Mouse (Mus musculus) limb, embryonic 11.5 days (tissue): ENCODE measurements around the gene Tmem184b. TPM values are rescaled to one million over a fixed set of nuclear protein-coding genes. Genes with fewer than 3 reads are reported as not detected.

Source experiments
- ATAC-seq: fragments of 200-750 bp; cut with Nextera tagmentation; 2 replicates; pipeline ENCODE4 v1.8.0; 2017; ENCODE audit warnings: low read depth; ENCODE audit not compliant: insufficient number of reproducible peaks, low FRiP score, low TSS enrichment
- DNase-seq: peaks from one replicate; pipeline ENCODE4 v3.0.0-alpha.2; 2015; ENCODE audit warnings: low spot score
- H3K27ac ChIP-seq: fragments of 300-500 bp; sonication (generic); replicated peaks from 2 replicates; pipeline ENCODE4 v1.5.1; 2014; ENCODE audit warnings: low read depth, mild to moderate bottlenecking, low read length
- H3K27me3 ChIP-seq: fragments of 300-500 bp; sonication (generic); 2 replicates; pipeline ENCODE4 v1.6.1; 2014; ENCODE audit warnings: mild to moderate bottlenecking, low read length, mixed read lengths; ENCODE audit not compliant: control insufficient read depth, insufficient read depth
- H3K36me3 ChIP-seq: fragments of 300-500 bp; sonication (generic); 2 replicates; pipeline ENCODE4 v1.6.1; 2014; ENCODE audit warnings: mild to moderate bottlenecking, low read length, moderate library complexity, mixed read lengths; ENCODE audit not compliant: control insufficient read depth, insufficient read depth
- H3K4me1 ChIP-seq: fragments of 300-500 bp; sonication (generic); 2 replicates; pipeline ENCODE4 v1.6.1; 2014; ENCODE audit warnings: low read length, mixed read lengths; ENCODE audit not compliant: control insufficient read depth, insufficient read depth
- H3K4me2 ChIP-seq: fragments of 300-500 bp; sonication (generic); 2 replicates; pipeline ENCODE4 v1.6.1; 2014; ENCODE audit warnings: low read depth, mild to moderate bottlenecking, moderate library complexity; ENCODE audit not compliant: severe bottlenecking
- H3K4me3 ChIP-seq: fragments of 300-500 bp; sonication (generic); 2 replicates; pipeline ENCODE4 v1.5.1; 2014; ENCODE audit warnings: low read depth, low read length
- H3K9ac ChIP-seq: fragments of 300-500 bp; sonication (generic); 2 replicates; pipeline ENCODE4 v1.6.1; 2014; ENCODE audit warnings: mild to moderate bottlenecking, low read length
- H3K9me3 ChIP-seq: fragments of 300-500 bp; sonication (generic); 2 replicates; pipeline ENCODE4 v1.6.1; 2016; ENCODE audit warnings: low read length; ENCODE audit not compliant: control insufficient read depth
- WGBS: fragments of 180-500 bp; shearing (Covaris S2); extraction: QIAGEN DNeasy Blood & Tissue Kit; methylation state at CpG from one replicate; pipeline ENCODE4 v1.1.7; 2014; 5-methylcytosine and 5-hydroxymethylcytosine counted together
- polyA plus RNA-seq: library from polyadenylated mRNA; unstranded; fragments of >200 nt; fragmentation: Nextera tagmentation; extraction: Ambion mirVana; gene quantifications from 2 replicates; pipeline ENCODE4 v1.2.1, GENCODE M21; 2014

The Tmem184b gene
- polyA plus RNA-seq, 1 experiment from 2014 or later, result 50.4 TPM

DNA sequence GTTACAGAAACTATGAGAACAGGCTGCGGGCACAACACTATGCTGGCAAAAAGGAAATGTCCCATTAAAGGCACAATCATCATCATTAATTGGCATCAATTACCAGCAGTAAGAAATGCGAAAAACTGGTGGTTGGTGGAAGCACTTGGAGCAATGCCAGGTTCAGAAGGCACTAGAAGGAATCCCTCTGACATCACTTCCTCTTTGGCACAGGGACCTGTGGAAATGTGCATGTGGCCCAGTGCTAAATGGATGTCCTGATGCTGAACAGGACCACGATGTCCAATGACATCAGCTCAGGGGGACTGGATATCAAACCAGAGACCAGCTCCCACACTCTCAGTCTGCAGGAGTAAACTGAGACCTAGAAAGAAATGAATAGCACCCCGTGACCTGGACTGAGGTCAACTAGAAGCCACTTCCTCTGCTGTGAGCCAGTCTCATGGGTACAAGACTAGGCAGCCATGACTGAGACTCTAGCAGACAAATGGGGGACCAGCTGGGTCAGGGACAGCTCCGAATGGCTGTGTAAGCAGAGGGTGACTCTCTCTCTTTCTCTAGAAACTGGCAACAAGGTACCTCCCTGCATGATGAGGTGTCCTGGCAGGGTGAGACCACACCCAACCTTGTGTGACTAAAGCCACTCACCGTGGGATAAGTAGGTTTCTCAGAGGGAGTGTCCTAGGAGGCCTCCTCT, 60.6 kb downstream of the Tmem184b start:
- Histone ChIP-seq H3K27me3 (no peaks in the 10 kb centered on the region), H3K9ac (no peak overlapping the region), H3K4me1 (no peaks in the 10 kb centered on the region), H3K36me3 (no peaks in the 10 kb centered on the region), H3K27ac (no peak overlapping the region), H3K4me3 (no peak overlapping the region), H3K9me3 (no peaks in the 10 kb centered on the region), H3K4me2 (no peak overlapping the region)
- DNase-seq (no peak), ATAC-seq (no peak)
- WGBS, result 80% methylated on average over 6 of the region's 6 CpGs

DNA sequence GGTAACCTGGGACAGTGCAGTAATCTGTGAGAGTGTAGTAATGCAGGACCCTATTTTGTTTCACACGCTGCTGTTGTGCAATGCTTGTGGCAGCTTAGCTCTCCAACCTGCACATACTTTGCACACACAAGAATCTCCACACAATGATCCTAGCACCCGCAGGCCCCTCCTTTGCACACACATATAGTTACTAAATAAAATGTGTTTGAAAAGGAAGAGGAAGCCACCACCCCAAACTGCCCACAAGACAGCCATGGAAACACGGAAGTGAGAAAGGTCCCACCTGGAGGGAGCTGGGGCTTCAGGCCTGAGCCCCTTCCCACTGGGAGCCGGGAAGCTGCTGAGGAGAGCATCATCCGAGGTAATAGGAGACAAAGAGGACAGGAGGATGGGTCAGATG, 64.4 kb downstream of the Tmem184b start:
- Histone ChIP-seq H3K4me3 (no peak overlapping the region), H3K27me3 (no peaks in the 10 kb centered on the region), H3K4me1 (0 out of 2 replicates have a peak, but pooled peaks cover 4% of the 10 kb centered on the region), H3K9me3 (no peaks in the 10 kb centered on the region), H3K27ac (no peak overlapping the region), H3K4me2 (no peak overlapping the region), H3K9ac (no peak overlapping the region), H3K36me3 (no peaks in the 10 kb centered on the region)
- ATAC-seq, result no peak
- DNase-seq, result no peak
- WGBS, result 79% methylated on average over 5 of the region's 5 CpGs

DNA sequence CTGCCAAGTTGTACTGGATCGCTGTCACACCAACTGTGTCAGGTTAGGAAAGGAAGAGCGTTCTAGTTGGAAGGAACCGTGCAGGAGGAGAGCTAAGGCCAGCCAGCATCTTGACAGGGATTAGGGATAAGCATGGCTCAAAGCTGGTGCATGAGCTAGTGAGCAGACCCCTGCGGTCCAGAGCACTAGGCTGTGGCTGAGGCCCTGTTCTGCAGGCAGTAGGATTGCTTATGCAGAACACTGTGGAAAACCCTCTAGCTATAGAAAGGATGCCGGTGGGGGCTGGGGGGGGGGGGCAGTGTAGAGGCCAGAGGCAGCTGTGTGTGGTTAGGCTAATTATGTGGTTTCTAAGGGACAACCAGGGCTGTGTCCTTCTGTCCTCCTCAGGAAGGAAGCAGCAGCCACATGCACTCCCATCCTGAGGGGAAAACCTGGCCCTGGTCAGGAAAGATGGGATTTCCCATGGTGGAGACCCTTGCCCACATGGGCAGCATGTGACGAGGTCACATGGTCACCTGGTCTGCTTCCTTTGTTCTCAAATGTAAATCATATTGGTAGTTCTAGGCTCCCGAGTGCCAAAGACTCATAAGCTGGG, 68.2 kb downstream of the Tmem184b start:
- H3K4me2 ChIP-seq, result no peak overlapping the region
- ATAC-seq (no peak), DNase-seq (no peak)
- H3K9me3 ChIP-seq, result no peaks in the 10 kb centered on the region
- no peaks in the 10 kb centered on the region for H3K36me3 ChIP-seq
- H3K27ac ChIP-seq, result no peak overlapping the region
- no peak overlapping the region for H3K4me3 ChIP-seq
- 64% methylated on average over 7 of the region's 7 CpGs for WGBS
- 0 out of 2 replicates have a peak, but pooled peaks cover 4% of the 10 kb centered on the region for H3K4me1 ChIP-seq
- no peak overlapping the region for H3K9ac ChIP-seq
- no peaks in the 10 kb centered on the region for H3K27me3 ChIP-seq

DNA sequence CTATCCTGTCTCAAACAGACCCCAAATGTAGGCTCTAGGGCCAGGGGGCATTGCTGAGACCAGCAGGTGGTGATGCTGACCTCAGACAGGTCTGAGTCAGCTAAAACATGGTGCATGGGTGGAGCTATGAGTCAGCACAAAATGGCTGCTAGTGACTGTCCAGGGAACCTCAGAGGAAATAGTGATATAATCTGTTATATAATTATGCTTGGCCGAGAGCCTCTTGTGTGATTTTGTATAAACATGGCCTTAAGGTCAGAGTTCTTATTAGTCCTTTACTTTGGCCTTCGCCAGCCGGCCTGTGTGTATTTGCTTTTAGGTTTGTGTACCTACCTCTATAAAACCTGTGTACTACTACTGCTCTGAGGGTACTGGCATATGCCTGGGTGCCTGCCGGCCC, 70.0 kb downstream of the Tmem184b start:
- no peak overlapping the region for H3K27ac ChIP-seq
- DNase-seq (no peak), ATAC-seq (no peak)
- H3K4me1 ChIP-seq, result 0 out of 2 replicates have a peak, but pooled peaks cover 4% of the 10 kb centered on the region
- H3K9ac ChIP-seq, result no peak overlapping the region
- no peak overlapping the region for H3K4me2 ChIP-seq
- no peaks in the 10 kb centered on the region for H3K9me3 ChIP-seq
- H3K4me3 ChIP-seq, result no peak overlapping the region
- H3K36me3 ChIP-seq, result no peaks in the 10 kb centered on the region
- H3K27me3 ChIP-seq, result no peaks in the 10 kb centered on the region
- WGBS, result 74% methylated on average over 4 of the region's 4 CpGs

DNA sequence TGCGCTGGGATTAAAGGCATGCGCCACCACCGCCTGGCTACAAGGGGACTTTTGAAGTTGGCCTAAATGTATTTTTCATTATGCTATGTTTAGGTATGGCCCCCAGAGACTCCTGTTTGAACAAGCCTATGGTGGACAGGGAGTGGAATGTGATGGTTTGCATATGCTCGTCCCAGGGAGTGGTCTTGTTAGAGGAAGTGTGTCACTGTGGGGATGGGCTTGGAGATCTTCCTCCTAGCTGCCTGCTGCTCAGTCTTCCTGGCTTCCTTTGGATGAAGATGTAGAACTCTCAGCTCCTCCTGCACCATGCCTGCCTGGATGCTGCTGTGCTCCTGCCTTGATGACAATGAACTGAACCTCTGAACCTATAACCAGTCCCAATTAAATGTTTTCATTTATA, 72.8 kb downstream of the Tmem184b start:
- Histone ChIP-seq H3K9me3 (no peaks in the 10 kb centered on the region), H3K4me2 (no peak overlapping the region), H3K4me1 (peaks cover 10% of the 10 kb centered on the region; the same call in 1 of the 2 replicates), H3K9ac (no peak overlapping the region), H3K27ac (no peak overlapping the region), H3K27me3 (no peaks in the 10 kb centered on the region), H3K36me3 (no peaks in the 10 kb centered on the region), H3K4me3 (no peak overlapping the region)
- DNase-seq, result no peak
- no peak for ATAC-seq
- 82% methylated on average over 4 of the region's 4 CpGs for WGBS

DNA sequence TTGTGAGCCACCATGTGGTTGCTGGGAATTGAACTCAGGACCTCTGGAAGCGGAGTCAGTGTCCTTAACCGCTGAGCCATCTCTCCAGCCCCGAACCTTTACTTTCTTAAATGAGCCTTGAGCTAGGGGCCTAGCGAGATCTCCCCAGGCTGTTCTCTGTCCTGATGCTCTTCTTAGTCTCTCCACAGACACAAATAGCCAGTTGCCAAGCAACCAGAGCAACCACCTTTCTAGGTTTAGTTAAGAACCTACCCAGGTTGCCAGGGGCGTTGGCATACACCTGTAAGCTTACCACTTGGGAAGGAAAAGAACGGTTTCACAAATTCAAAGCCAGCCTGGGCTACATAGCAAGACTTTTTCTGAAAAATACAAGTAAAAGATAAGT, 73.4 kb downstream of the Tmem184b start:
- no peak overlapping the region for H3K9ac ChIP-seq
- 87% methylated on average over 6 of the region's 6 CpGs for WGBS

DNA sequence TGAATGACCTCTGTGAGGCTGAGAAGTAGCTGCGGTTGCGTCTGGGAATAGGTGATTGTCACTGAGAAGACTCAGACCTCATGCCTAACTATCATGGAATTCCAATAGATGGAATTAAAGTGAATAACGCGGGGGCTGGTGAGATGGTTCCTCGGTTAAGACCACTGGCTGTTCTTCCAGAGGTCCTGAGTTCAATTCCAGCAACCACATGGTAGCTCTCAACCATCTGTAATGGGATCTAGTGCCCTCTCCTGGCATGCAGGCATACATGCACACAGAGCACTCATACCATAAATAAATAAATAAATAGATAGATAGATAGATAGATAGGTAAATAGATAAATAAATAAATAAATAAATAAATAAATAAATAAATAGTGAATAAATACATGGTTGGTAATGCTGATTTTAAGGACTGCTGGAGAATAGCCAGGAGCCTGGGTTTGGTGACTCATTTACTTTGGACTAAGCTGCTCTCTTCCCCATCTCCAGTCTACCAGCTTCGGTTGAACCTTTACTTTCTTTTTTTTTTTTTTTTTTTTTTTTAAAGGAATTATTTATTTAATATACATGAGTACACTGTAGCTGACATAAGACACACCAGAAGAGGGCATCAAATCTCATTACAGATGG, 73.9 kb downstream of the Tmem184b start:
- Histone ChIP-seq H3K4me1 (peaks cover 8% of the 10 kb centered on the region; the same call in 1 of the 2 replicates), H3K36me3 (no peaks in the 10 kb centered on the region), H3K9ac (no peak overlapping the region), H3K27me3 (no peaks in the 10 kb centered on the region), H3K9me3 (no peaks in the 10 kb centered on the region), H3K4me2 (no peak overlapping the region), H3K4me3 (no peak overlapping the region), H3K27ac (no peak overlapping the region)
- no peak for ATAC-seq
- DNase-seq, result no peak
- 95% methylated on average over 6 of the region's 6 CpGs for WGBS

More for the DNA sequence above, 73.4 kb downstream of the Tmem184b start:
- H3K4me2 ChIP-seq, result no peak overlapping the region
- H3K4me1 ChIP-seq, result peaks cover 9% of the 10 kb centered on the region; the same call in 1 of the 2 replicates
- no peaks in the 10 kb centered on the region for H3K36me3 ChIP-seq
- no peak overlapping the region for H3K4me3 ChIP-seq
- ATAC-seq, result no peak
- H3K9me3 ChIP-seq, result no peaks in the 10 kb centered on the region
- H3K27ac ChIP-seq, result no peak overlapping the region
- no peak for DNase-seq
- H3K27me3 ChIP-seq, result no peaks in the 10 kb centered on the region

DNA sequence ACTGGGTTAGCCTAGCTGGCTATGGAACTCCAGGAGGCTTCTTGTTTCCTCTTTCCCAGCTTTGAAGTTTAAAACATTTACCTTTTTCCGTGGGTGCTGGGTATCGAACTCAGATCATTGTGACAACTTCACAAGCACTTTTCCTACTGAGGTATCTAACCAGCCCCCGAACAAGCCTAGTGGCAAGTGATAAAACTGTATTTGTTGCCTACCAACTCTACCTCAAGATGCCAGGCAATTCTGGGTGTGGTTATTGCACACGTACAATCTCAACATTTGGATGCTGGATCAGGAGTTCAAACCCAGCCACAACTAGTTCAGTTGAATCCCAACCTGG, 74.5 kb downstream of the Tmem184b start:
- no peaks in the 10 kb centered on the region for H3K36me3 ChIP-seq
- no peak overlapping the region for H3K27ac ChIP-seq
- no peak overlapping the region for H3K4me2 ChIP-seq
- H3K9me3 ChIP-seq, result no peaks in the 10 kb centered on the region
- no peak for ATAC-seq
- no peak overlapping the region for H3K9ac ChIP-seq
- DNase-seq, result no peak
- no peaks in the 10 kb centered on the region for H3K27me3 ChIP-seq
- peaks cover 8% of the 10 kb centered on the region; the same call in 1 of the 2 replicates for H3K4me1 ChIP-seq
- 0 out of 2 replicates have a peak overlapping the region, but pooled peaks have one; percentile 50 for H3K4me3 ChIP-seq
- 91% methylated on average over 4 of the region's 4 CpGs for whole genome bisulfite sequencing
